Mouse (Mus musculus): Measurements from ENCODE around the gene Fbxl14. TPM values are rescaled to one million over a fixed set of nuclear protein-coding genes. Genes with fewer than 3 reads are reported as not detected.

The Fbxl14 gene
- polyA plus RNA-seq, 1 experiment from 2014 or later = 3.1 TPM

DNA sequence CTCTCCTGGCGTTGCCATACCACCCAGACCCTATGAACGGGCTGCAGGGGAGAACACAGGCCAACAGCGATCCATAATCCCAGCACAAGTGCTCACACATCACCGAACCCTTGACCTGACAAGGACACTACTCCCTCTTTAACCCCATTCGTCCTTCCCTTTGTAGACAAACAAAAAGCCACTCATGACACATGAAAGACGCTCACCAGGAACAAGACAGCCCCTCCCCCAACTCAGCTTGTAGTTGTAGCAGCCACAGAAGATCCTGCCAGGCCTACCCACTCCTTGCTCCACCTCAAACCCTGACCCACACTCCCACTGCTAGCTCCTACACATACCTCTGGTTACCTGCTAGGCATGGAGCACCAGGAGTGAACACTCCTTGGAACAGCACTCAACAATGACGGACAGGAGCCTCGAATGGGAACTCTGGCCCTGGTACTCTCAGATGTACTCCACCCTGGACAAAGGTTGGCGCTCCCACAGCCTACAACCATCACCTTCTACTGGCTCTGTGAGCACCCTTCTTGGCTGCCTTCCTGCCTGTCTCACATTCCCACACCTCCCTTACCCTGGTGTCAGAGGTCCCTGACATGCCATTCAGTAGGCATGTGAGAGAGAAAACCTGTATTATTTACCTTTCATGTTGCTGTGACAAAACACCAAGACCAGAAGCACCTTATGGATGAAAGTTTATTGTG, 26.2 kb downstream of the Fbxl14 start:
- ATAC-seq (ENCODE audit: low FRiP score) (no peak), DNase-seq (ENCODE audit: low spot score) (no peak)
- no peak overlapping the region for H3K9ac ChIP-seq
- no peaks in the 10 kb centered on the region for H3K4me1 ChIP-seq (replicated peaks; ENCODE audit: control insufficient read depth, insufficient read depth, low read length)
- no peak overlapping the region for H3K4me2 ChIP-seq (replicated peaks)
- no peaks in the 10 kb centered on the region for H3K9me3 ChIP-seq (ENCODE audit: control insufficient read depth, low read length)
- WGBS = 55% methylated on average over 9 of the region's 9 CpGs
- H3K4me3 ChIP-seq (replicated peaks; ENCODE audit: low read length) = no peak overlapping the region
- H3K36me3 ChIP-seq (replicated peaks; ENCODE audit: control insufficient read depth, insufficient read depth) = no peaks in the 10 kb centered on the region
- no peaks in the 10 kb centered on the region for H3K27me3 ChIP-seq (ENCODE audit: control insufficient read depth, insufficient read depth, low read length)
- H3K27ac ChIP-seq = no peak overlapping the region

DNA sequence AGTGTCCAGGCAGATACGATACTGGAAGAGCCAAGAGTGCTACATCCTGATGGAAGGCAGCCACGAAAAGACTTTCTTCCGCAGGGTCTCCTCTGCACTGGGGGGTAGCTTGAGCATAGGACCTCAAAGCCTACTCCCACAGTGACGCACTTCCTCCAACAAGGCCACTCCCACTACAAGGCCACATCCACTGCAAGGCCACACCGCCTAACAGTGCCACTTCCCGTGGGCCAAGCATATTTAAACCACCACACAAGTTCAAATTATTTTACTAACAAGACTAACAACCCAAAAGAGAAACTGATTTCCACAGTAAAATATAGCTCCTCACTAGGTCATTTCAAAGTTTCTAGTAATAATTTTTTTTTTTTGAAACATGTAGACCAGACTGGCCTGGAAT, 28.8 kb downstream of the Fbxl14 start:
- Histone ChIP-seq H3K27me3 (ENCODE audit: control insufficient read depth, insufficient read depth, low read length) (no peaks in the 10 kb centered on the region), H3K36me3 (replicated peaks; ENCODE audit: control insufficient read depth, insufficient read depth) (no peaks in the 10 kb centered on the region), H3K9me3 (ENCODE audit: control insufficient read depth, low read length) (no peaks in the 10 kb centered on the region), H3K4me3 (replicated peaks; ENCODE audit: low read length) (no peak overlapping the region), H3K27ac (no peak overlapping the region), H3K9ac (no peak overlapping the region), H3K4me2 (replicated peaks) (no peak overlapping the region), H3K4me1 (replicated peaks; ENCODE audit: control insufficient read depth, insufficient read depth, low read length) (no peaks in the 10 kb centered on the region)
- WGBS = 94% methylated on average over 6 of the region's 6 CpGs
- ATAC-seq (ENCODE audit: low FRiP score) (no peak), DNase-seq (ENCODE audit: low spot score) (no peak)

GRCm38 (mm10) chr6:119508634-119509375, 29.3 kb downstream of the Fbxl14 start:
- ATAC-seq (ENCODE audit: low FRiP score) = no peak
- DNase-seq (ENCODE audit: low spot score) = no peak
- WGBS = 84% methylated on average over 10 of the region's 10 CpGs

DNA sequence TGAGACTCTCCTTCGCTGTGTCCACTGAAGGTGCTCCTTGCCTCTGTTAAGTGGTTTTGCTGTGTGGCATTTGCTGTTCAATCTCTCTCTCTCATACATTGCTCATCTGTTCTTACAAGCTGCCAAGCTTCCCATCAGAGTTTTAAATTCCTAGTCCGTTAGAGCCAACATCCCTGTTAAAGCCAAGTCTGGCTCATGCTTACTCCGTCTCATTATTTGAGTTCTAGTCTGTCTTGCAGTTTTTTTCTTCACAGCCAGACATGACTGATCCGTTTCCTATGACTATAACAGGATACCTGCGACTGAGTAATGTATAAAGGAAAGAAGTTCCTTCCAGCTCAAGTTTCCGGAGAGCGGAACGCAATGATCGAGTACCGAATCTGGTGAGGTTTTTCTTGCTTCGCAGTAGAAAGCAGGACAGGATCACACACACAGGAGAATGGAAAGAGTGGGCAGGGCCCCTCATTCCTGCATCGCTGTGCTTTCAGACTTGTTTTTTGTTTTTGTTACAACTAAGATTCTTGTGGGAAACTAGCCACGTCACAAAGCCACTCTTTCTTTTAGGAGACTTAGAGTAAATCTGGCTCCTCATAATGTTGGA, 30.1 kb downstream of the Fbxl14 start:
- Histone ChIP-seq H3K4me2 (replicated peaks) (no peak overlapping the region), H3K4me1 (replicated peaks; ENCODE audit: control insufficient read depth, insufficient read depth, low read length) (peaks cover 3% of the 10 kb centered on the region; the same call in 1 of the 2 replicates), H3K4me3 (replicated peaks; ENCODE audit: low read length) (no peak overlapping the region), H3K27ac (no peak overlapping the region), H3K36me3 (replicated peaks; ENCODE audit: control insufficient read depth, insufficient read depth) (no peaks in the 10 kb centered on the region), H3K9me3 (ENCODE audit: control insufficient read depth, low read length) (no peaks in the 10 kb centered on the region), H3K9ac (no peak overlapping the region), H3K27me3 (ENCODE audit: control insufficient read depth, insufficient read depth, low read length) (no peaks in the 10 kb centered on the region)
- WGBS = 93% methylated on average over 13 of the region's 13 CpGs
- no peak for DNase-seq (ENCODE audit: low spot score)
- no peak for ATAC-seq (ENCODE audit: low FRiP score)

More at GRCm38 (mm10) chr6:119508634-119509375, 29.3 kb downstream of the Fbxl14 start:
- no peak overlapping the region for H3K4me3 ChIP-seq (replicated peaks; ENCODE audit: low read length)
- no peaks in the 10 kb centered on the region for H3K9me3 ChIP-seq (ENCODE audit: control insufficient read depth, low read length)
- H3K4me1 ChIP-seq (replicated peaks; ENCODE audit: control insufficient read depth, insufficient read depth, low read length) = no peaks in the 10 kb centered on the region
- H3K36me3 ChIP-seq (replicated peaks; ENCODE audit: control insufficient read depth, insufficient read depth) = no peaks in the 10 kb centered on the region
- no peak overlapping the region for H3K27ac ChIP-seq
- H3K27me3 ChIP-seq (ENCODE audit: control insufficient read depth, insufficient read depth, low read length) = no peaks in the 10 kb centered on the region
- no peak overlapping the region for H3K9ac ChIP-seq
- no peak overlapping the region for H3K4me2 ChIP-seq (replicated peaks)

- H3K4me1 ChIP-seq (replicated peaks; ENCODE audit: control insufficient read depth, insufficient read depth, low read length) = peaks cover 7% of the 10 kb centered on the region; the same call in 1 of the 2 replicates
- DNase-seq (ENCODE audit: low spot score) (no peak), ATAC-seq (ENCODE audit: low FRiP score) (no peak)
- H3K4me3 ChIP-seq (replicated peaks; ENCODE audit: low read length) = no peak overlapping the region
- no peaks in the 10 kb centered on the region for H3K9me3 ChIP-seq (ENCODE audit: control insufficient read depth, low read length)
- 84% methylated on average over 11 of the region's 11 CpGs for WGBS
- H3K36me3 ChIP-seq (replicated peaks; ENCODE audit: control insufficient read depth, insufficient read depth) = no peaks in the 10 kb centered on the region
- H3K27me3 ChIP-seq (ENCODE audit: control insufficient read depth, insufficient read depth, low read length) = no peaks in the 10 kb centered on the region
- H3K27ac ChIP-seq = no peak overlapping the region
- H3K9ac ChIP-seq = no peak overlapping the region
- H3K4me2 ChIP-seq (replicated peaks) = no peak overlapping the region
Measured at GRCm38 (mm10) chr6:119512701-119513100, 33.2 kb downstream of the Fbxl14 start.

GRCm38 (mm10) chr6:119513452-119513851, 34.0 kb downstream of the Fbxl14 start:
- H3K36me3 ChIP-seq (replicated peaks; ENCODE audit: control insufficient read depth, insufficient read depth) = no peaks in the 10 kb centered on the region
- H3K4me1 ChIP-seq (replicated peaks; ENCODE audit: control insufficient read depth, insufficient read depth, low read length) = peaks cover 7% of the 10 kb centered on the region; the same call in 1 of the 2 replicates
- no peaks in the 10 kb centered on the region for H3K9me3 ChIP-seq (ENCODE audit: control insufficient read depth, low read length)
- WGBS = 82% methylated on average over 5 of the region's 5 CpGs
- H3K4me2 ChIP-seq (replicated peaks) = no peak overlapping the region
- H3K27ac ChIP-seq = no peak overlapping the region
- DNase-seq (ENCODE audit: low spot score) = no peak
- no peak for ATAC-seq (ENCODE audit: low FRiP score)
- no peaks in the 10 kb centered on the region for H3K27me3 ChIP-seq (ENCODE audit: control insufficient read depth, insufficient read depth, low read length)
- no peak overlapping the region for H3K4me3 ChIP-seq (replicated peaks; ENCODE audit: low read length)
- H3K9ac ChIP-seq = no peak overlapping the region

DNA sequence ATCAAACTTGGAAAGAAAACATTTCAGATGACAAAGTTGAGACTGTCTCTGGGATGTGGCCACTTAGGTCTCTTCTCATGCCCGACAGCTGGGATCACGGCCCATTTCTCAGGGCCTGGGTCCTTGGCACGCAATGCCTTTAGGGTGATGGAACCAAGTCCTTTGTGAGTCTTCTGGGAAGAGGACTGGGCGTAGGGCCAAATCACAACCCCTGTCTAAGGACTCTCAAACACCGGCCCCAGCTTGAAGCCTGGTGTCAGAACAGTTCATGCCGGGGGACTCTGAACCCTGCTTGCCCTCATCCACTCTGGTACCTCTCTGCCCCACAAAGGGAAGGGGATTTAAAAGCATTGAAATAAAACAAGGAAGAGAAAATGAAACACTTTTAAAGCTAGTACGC, 34.6 kb downstream of the Fbxl14 start:
- H3K9ac ChIP-seq = no peak overlapping the region
- WGBS = 66% methylated on average over 7 of the region's 7 CpGs
- no peak overlapping the region for H3K4me3 ChIP-seq (replicated peaks; ENCODE audit: low read length)
- ATAC-seq (ENCODE audit: low FRiP score) (no peak), DNase-seq (ENCODE audit: low spot score) (no peak)
- H3K27me3 ChIP-seq (ENCODE audit: control insufficient read depth, insufficient read depth, low read length) = no peaks in the 10 kb centered on the region
- no peaks in the 10 kb centered on the region for H3K36me3 ChIP-seq (replicated peaks; ENCODE audit: control insufficient read depth, insufficient read depth)
- H3K27ac ChIP-seq = no peak overlapping the region
- H3K4me2 ChIP-seq (replicated peaks) = no peak overlapping the region
- H3K9me3 ChIP-seq (ENCODE audit: control insufficient read depth, low read length) = no peaks in the 10 kb centered on the region
- peaks cover 7% of the 10 kb centered on the region; the same call in 1 of the 2 replicates for H3K4me1 ChIP-seq (replicated peaks; ENCODE audit: control insufficient read depth, insufficient read depth, low read length)

GRCm38 (mm10) chr6:119520731-119521130, 41.3 kb downstream of the Fbxl14 start:
- Histone ChIP-seq H3K27me3 (ENCODE audit: control insufficient read depth, insufficient read depth, low read length) (no peaks in the 10 kb centered on the region), H3K4me3 (replicated peaks; ENCODE audit: low read length) (no peak overlapping the region), H3K27ac (no peak overlapping the region), H3K9ac (no peak overlapping the region), H3K9me3 (ENCODE audit: control insufficient read depth, low read length) (peaks cover 10% of the 10 kb centered on the region; the same call in 1 of the 2 replicates), H3K4me1 (replicated peaks; ENCODE audit: control insufficient read depth, insufficient read depth, low read length) (no peaks in the 10 kb centered on the region; the same call in 1 of the 2 replicates), H3K4me2 (replicated peaks) (no peak overlapping the region), H3K36me3 (replicated peaks; ENCODE audit: control insufficient read depth, insufficient read depth) (no peaks in the 10 kb centered on the region)
- 22% methylated on average over 9 of the region's 9 CpGs for WGBS
- ATAC-seq (ENCODE audit: low FRiP score) (no peak), DNase-seq (ENCODE audit: low spot score) (no peak)

DNA sequence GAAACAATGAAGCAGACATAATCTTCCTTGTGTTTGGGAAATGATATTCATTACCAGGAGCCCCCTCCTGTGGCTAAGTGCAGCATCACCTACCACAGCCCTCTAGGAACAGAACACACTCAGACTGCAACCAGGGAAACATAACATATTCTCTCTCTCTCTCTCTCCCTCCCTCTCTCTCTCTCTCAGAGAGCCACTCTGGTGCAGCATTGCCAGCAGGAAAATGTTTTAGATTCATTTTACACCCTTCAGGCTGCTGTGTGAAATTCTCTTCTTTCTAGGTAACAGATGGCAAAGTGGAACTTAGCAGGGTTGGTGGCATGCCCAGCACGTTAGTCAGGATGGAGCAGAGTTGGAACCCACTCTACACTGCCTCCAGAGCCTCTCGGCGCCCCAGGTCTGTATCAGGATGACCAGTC, 42.0 kb downstream of the Fbxl14 start:
- H3K4me2 ChIP-seq (replicated peaks) = no peak overlapping the region
- H3K27ac ChIP-seq = no peak overlapping the region
- no peaks in the 10 kb centered on the region for H3K36me3 ChIP-seq (replicated peaks; ENCODE audit: control insufficient read depth, insufficient read depth)
- H3K9ac ChIP-seq = no peak overlapping the region
- DNase-seq (ENCODE audit: low spot score) = no peak
- ATAC-seq (ENCODE audit: low FRiP score) = no peak
- H3K27me3 ChIP-seq (ENCODE audit: control insufficient read depth, insufficient read depth, low read length) = no peaks in the 10 kb centered on the region
- 73% methylated on average over 3 of the region's 3 CpGs for WGBS
- H3K9me3 ChIP-seq (ENCODE audit: control insufficient read depth, low read length) = peaks cover 10% of the 10 kb centered on the region; the same call in 1 of the 2 replicates
- no peak overlapping the region for H3K4me3 ChIP-seq (replicated peaks; ENCODE audit: low read length)
- no peaks in the 10 kb centered on the region; the same call in 1 of the 2 replicates for H3K4me1 ChIP-seq (replicated peaks; ENCODE audit: control insufficient read depth, insufficient read depth, low read length)
